Mouse (Mus musculus): ENCODE results near the gene Cldn1. TPM values are rescaled to one million over a fixed set of nuclear protein-coding genes. Genes with fewer than 3 reads are reported as not detected.

Gene Cldn1
- polyA plus RNA-seq, 1 experiment from 2014 or later: 3.6 TPM

- Histone ChIP-seq H3K9ac (replicated peaks; ENCODE audit: low read length) (no peak overlapping the region), H3K4me1 (ENCODE audit: control insufficient read depth, insufficient read depth, low read length) (0 out of 2 replicates have a peak, but pooled peaks cover 5% of the 10 kb centered on the region), H3K36me3 (ENCODE audit: control insufficient read depth, insufficient read depth, low read length) (no peaks in the 10 kb centered on the region), H3K4me3 (replicated peaks; ENCODE audit: low read depth, low read length) (no peak overlapping the region), H3K27me3 (ENCODE audit: control insufficient read depth, insufficient read depth, low read length) (no peaks in the 10 kb centered on the region), H3K9me3 (ENCODE audit: control insufficient read depth, low read length) (no peaks in the 10 kb centered on the region), H3K4me2 (ENCODE audit: low read length) (no peak overlapping the region), H3K27ac (replicated peaks; ENCODE audit: low read depth, low read length) (no peak overlapping the region)
- ATAC-seq (ENCODE audit: low FRiP score, low TSS enrichment) (no peak), DNase-seq (no peak)
- WGBS: 100% methylated on average over 1 of the region's 1 CpGs
These were observed 1.5 kb downstream of the Cldn1 start for GRCm38 (mm10) chr16:26370127-26370526.

DNA sequence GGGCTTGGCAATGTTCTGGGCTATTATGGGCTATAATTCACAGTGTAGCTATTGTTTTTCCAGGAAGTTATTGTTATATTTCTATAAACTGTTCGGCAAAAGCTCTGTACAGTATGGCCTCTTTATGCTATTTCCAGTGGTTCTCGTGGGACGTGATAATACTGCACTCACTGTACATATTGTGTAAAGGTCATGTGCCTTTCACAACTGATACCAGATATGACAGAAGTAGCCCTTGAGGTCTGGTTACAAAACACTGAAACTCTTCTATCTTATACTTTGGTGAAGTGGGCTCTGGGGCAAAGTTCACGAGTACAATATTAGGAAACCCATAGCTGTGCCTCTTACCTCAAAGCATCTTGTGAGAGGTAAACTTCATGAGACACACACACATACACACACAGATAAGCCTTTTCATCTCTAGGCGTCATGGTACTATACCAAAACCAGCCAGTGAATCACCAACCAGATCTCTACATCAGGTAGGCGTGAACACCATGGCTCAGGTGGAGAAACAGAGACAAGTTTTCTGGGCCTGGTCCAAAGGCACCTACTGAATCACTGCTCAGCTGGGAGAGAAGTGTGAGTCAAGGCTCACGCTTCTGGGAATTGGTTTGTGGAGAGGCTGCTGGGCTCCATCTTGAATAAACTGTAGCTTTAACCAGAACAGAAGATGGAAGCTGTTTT is 2.5 kb downstream of the Cldn1 start:
- no peak for ATAC-seq (ENCODE audit: low FRiP score, low TSS enrichment)
- Histone ChIP-seq H3K9ac (replicated peaks; ENCODE audit: low read length) (no peak overlapping the region), H3K9me3 (ENCODE audit: control insufficient read depth, low read length) (no peaks in the 10 kb centered on the region), H3K27ac (replicated peaks; ENCODE audit: low read depth, low read length) (no peak overlapping the region), H3K4me2 (ENCODE audit: low read length) (no peak overlapping the region), H3K4me3 (replicated peaks; ENCODE audit: low read depth, low read length) (no peak overlapping the region), H3K4me1 (ENCODE audit: control insufficient read depth, insufficient read depth, low read length) (0 out of 2 replicates have a peak, but pooled peaks cover 5% of the 10 kb centered on the region), H3K27me3 (ENCODE audit: control insufficient read depth, insufficient read depth, low read length) (no peaks in the 10 kb centered on the region), H3K36me3 (ENCODE audit: control insufficient read depth, insufficient read depth, low read length) (no peaks in the 10 kb centered on the region)
- DNase-seq: no peak
- WGBS: 94% methylated on average over 7 of the region's 7 CpGs

GRCm38 (mm10) chr16:26368121-26368520 is 3.5 kb downstream of the Cldn1 start:
- WGBS: 70% methylated on average over 5 of the region's 5 CpGs
- Histone ChIP-seq H3K4me1 (ENCODE audit: control insufficient read depth, insufficient read depth, low read length) (0 out of 2 replicates have a peak, but pooled peaks cover 5% of the 10 kb centered on the region), H3K27me3 (ENCODE audit: control insufficient read depth, insufficient read depth, low read length) (no peaks in the 10 kb centered on the region), H3K9me3 (ENCODE audit: control insufficient read depth, low read length) (no peaks in the 10 kb centered on the region), H3K27ac (replicated peaks; ENCODE audit: low read depth, low read length) (no peak overlapping the region), H3K9ac (replicated peaks; ENCODE audit: low read length) (no peak overlapping the region), H3K4me3 (replicated peaks; ENCODE audit: low read depth, low read length) (no peak overlapping the region), H3K4me2 (ENCODE audit: low read length) (no peak overlapping the region), H3K36me3 (ENCODE audit: control insufficient read depth, insufficient read depth, low read length) (no peaks in the 10 kb centered on the region)
- DNase-seq (no peak), ATAC-seq (ENCODE audit: low FRiP score, low TSS enrichment) (no peak)

- Histone ChIP-seq H3K9ac (replicated peaks; ENCODE audit: low read length) (no peak overlapping the region), H3K27ac (replicated peaks; ENCODE audit: low read depth, low read length) (no peak overlapping the region), H3K36me3 (ENCODE audit: control insufficient read depth, insufficient read depth, low read length) (no peaks in the 10 kb centered on the region), H3K4me3 (replicated peaks; ENCODE audit: low read depth, low read length) (no peak overlapping the region), H3K27me3 (ENCODE audit: control insufficient read depth, insufficient read depth, low read length) (no peaks in the 10 kb centered on the region), H3K9me3 (ENCODE audit: control insufficient read depth, low read length) (no peaks in the 10 kb centered on the region), H3K4me1 (ENCODE audit: control insufficient read depth, insufficient read depth, low read length) (no peaks in the 10 kb centered on the region), H3K4me2 (ENCODE audit: low read length) (no peak overlapping the region)
- ATAC-seq (ENCODE audit: low FRiP score, low TSS enrichment) (no peak), DNase-seq (no peak)
- 23% methylated on average over 3 of the region's 3 CpGs for WGBS
These were observed 10.9 kb downstream of the Cldn1 start for GRCm38 (mm10) chr16:26360694-26361093.

GRCm38 (mm10) chr16:26359619-26360018 is 12.0 kb downstream of the Cldn1 start:
- DNase-seq: no peak
- H3K9me3 ChIP-seq (ENCODE audit: control insufficient read depth, low read length): no peaks in the 10 kb centered on the region
- WGBS: 85% methylated on average over 4 of the region's 4 CpGs
- no peak for ATAC-seq (ENCODE audit: low FRiP score, low TSS enrichment)
- no peak overlapping the region for H3K9ac ChIP-seq (replicated peaks; ENCODE audit: low read length)
- no peaks in the 10 kb centered on the region for H3K27me3 ChIP-seq (ENCODE audit: control insufficient read depth, insufficient read depth, low read length)
- H3K4me3 ChIP-seq (replicated peaks; ENCODE audit: low read depth, low read length): no peak overlapping the region
- no peak overlapping the region for H3K27ac ChIP-seq (replicated peaks; ENCODE audit: low read depth, low read length)
- H3K4me2 ChIP-seq (ENCODE audit: low read length): no peak overlapping the region
- H3K36me3 ChIP-seq (ENCODE audit: control insufficient read depth, insufficient read depth, low read length): no peaks in the 10 kb centered on the region
- H3K4me1 ChIP-seq (ENCODE audit: control insufficient read depth, insufficient read depth, low read length): no peaks in the 10 kb centered on the region

GRCm38 (mm10) chr16:26358898-26359297 is 12.7 kb downstream of the Cldn1 start:
- DNase-seq: no peak

GRCm38 (mm10) chr16:26357863-26358780 is 13.5 kb downstream of the Cldn1 start:
- Histone ChIP-seq H3K4me3 (replicated peaks; ENCODE audit: low read depth, low read length) (no peak overlapping the region), H3K9ac (replicated peaks; ENCODE audit: low read length) (no peak overlapping the region), H3K27me3 (ENCODE audit: control insufficient read depth, insufficient read depth, low read length) (no peaks in the 10 kb centered on the region), H3K4me2 (ENCODE audit: low read length) (no peak overlapping the region), H3K4me1 (ENCODE audit: control insufficient read depth, insufficient read depth, low read length) (no peaks in the 10 kb centered on the region), H3K36me3 (ENCODE audit: control insufficient read depth, insufficient read depth, low read length) (no peaks in the 10 kb centered on the region), H3K9me3 (ENCODE audit: control insufficient read depth, low read length) (no peaks in the 10 kb centered on the region), H3K27ac (replicated peaks; ENCODE audit: low read depth, low read length) (no peak overlapping the region)
- ATAC-seq (ENCODE audit: low FRiP score, low TSS enrichment) (no peak), DNase-seq (no peak)
- 87% methylated on average over 5 of the region's 5 CpGs for WGBS

More at GRCm38 (mm10) chr16:26358898-26359297, 12.7 kb downstream of the Cldn1 start:
- no peaks in the 10 kb centered on the region for H3K36me3 ChIP-seq (ENCODE audit: control insufficient read depth, insufficient read depth, low read length)
- no peak overlapping the region for H3K9ac ChIP-seq (replicated peaks; ENCODE audit: low read length)
- H3K4me2 ChIP-seq (ENCODE audit: low read length): no peak overlapping the region
- 94% methylated on average over 5 of the region's 5 CpGs for WGBS
- H3K4me1 ChIP-seq (ENCODE audit: control insufficient read depth, insufficient read depth, low read length): no peaks in the 10 kb centered on the region
- no peak overlapping the region for H3K27ac ChIP-seq (replicated peaks; ENCODE audit: low read depth, low read length)
- ATAC-seq (ENCODE audit: low FRiP score, low TSS enrichment): no peak
- no peak overlapping the region for H3K4me3 ChIP-seq (replicated peaks; ENCODE audit: low read depth, low read length)
- no peaks in the 10 kb centered on the region for H3K27me3 ChIP-seq (ENCODE audit: control insufficient read depth, insufficient read depth, low read length)
- no peaks in the 10 kb centered on the region for H3K9me3 ChIP-seq (ENCODE audit: control insufficient read depth, low read length)

DNA sequence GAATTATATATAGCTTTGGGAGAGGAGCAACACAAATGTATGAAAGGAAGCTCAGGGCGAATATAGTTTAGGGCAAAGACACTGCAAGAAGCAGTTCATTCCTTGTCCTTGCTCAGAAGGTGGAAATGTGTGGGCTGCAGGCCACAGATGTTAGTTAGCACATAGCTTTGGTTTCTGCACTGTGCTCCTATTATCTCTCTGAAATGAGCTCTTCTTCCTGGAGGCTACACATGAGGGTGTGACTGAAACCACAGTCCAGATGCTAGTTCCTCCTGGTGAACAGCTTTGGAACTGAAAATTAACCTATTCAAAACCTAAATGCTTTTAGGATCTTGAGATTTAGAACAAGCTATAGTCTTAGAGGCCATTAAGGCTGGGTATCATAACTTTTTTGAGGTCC is 16.1 kb downstream of the Cldn1 start:
- Histone ChIP-seq H3K4me2 (ENCODE audit: low read length) (no peak overlapping the region), H3K27ac (replicated peaks; ENCODE audit: low read depth, low read length) (no peak overlapping the region), H3K9ac (replicated peaks; ENCODE audit: low read length) (no peak overlapping the region), H3K9me3 (ENCODE audit: control insufficient read depth, low read length) (no peaks in the 10 kb centered on the region), H3K27me3 (ENCODE audit: control insufficient read depth, insufficient read depth, low read length) (no peaks in the 10 kb centered on the region), H3K36me3 (ENCODE audit: control insufficient read depth, insufficient read depth, low read length) (no peaks in the 10 kb centered on the region), H3K4me3 (replicated peaks; ENCODE audit: low read depth, low read length) (no peak overlapping the region), H3K4me1 (ENCODE audit: control insufficient read depth, insufficient read depth, low read length) (no peaks in the 10 kb centered on the region)
- no peak for DNase-seq
- ATAC-seq (ENCODE audit: low FRiP score, low TSS enrichment): no peak
- WGBS: 91% methylated on average over 1 of the region's 1 CpGs

Measured in midbrain, embryonic 14.5 days (tissue).